Mouse (Mus musculus) skeletal muscle tissue, adult 2 months (tissue): Measurements from ENCODE around the gene Tcta.
"Not testable (repeated sequence)": the region's sequence is repeated elsewhere in the genome, so short reads cannot be mapped to it uniquely, and the experiment has no call there.

ENCODE experiments used
- DNase-seq: peaks from one replicate; pipeline ENCODE4 v3.0.0-alpha.2; 2012; ENCODE audit warnings: low read depth, low spot score

Gene Tcta

GRCm38 (mm10) chr9:108317572-108317971, 11.6 kb upstream of the Tcta start:
- no peak for DNase-seq

GRCm38 (mm10) chr9:108308141-108308540, 2.2 kb upstream of the Tcta start:
- no peak for DNase-seq

- DNase-seq = no peak
Measured at GRCm38 (mm10) chr9:108307021-108307807, 1.3 kb upstream of the Tcta start.

- DNase-seq = peak; percentile 64
Measured at GRCm38 (mm10) chr9:108306571-108306980, 616 bp upstream of the Tcta start.

- DNase-seq = no peak
Measured at GRCm38 (mm10) chr9:108305170-108305569, 790 bp downstream of the Tcta start.

GRCm38 (mm10) chr9:108304716-108305115, 1.2 kb downstream of the Tcta start:
- DNase-seq = no peak

GRCm38 (mm10) chr9:108301853-108302252, 4.1 kb downstream of the Tcta start:
- DNase-seq = no peak

GRCm38 (mm10) chr9:108296453-108297355, 9.3 kb downstream of the Tcta start, which contains the start of gene Amt:
Gene Amt, plus strand, starts transcription at chr9:108296853.
- DNase-seq = no peak

- DNase-seq = no peak
Measured at GRCm38 (mm10) chr9:108290773-108291172, 15.2 kb downstream of the Tcta start.

- peak; percentile 94 for DNase-seq
Measured at GRCm38 (mm10) chr9:108290016-108290750, 15.8 kb downstream of the Tcta start, which contains the start of gene Nicn1. Gene Nicn1, plus strand, starts transcription at chr9:108290429.

GRCm38 (mm10) chr9:108289347-108289746, 16.6 kb downstream of the Tcta start:
- no peak for DNase-seq

- not testable (repeated sequence) for DNase-seq
Measured at GRCm38 (mm10) chr9:108287526-108288238, 18.3 kb downstream of the Tcta start.

- DNase-seq = peak; percentile 70
Measured at GRCm38 (mm10) chr9:108284410-108284809, 21.6 kb downstream of the Tcta start.

GRCm38 (mm10) chr9:108280071-108280828, 25.7 kb downstream of the Tcta start:
- DNase-seq = peak; percentile 86

GRCm38 (mm10) chr9:108278697-108279450, 27.1 kb downstream of the Tcta start:
- DNase-seq = no peak

GRCm38 (mm10) chr9:108275331-108275659, 30.7 kb downstream of the Tcta start:
- DNase-seq = no peak

GRCm38 (mm10) chr9:108274476-108275330, 31.3 kb downstream of the Tcta start:
- peak; percentile 60 for DNase-seq

GRCm38 (mm10) chr9:108273485-108273884, 32.5 kb downstream of the Tcta start:
- DNase-seq = no peak

GRCm38 (mm10) chr9:108272691-108273090, 33.3 kb downstream of the Tcta start:
- no peak for DNase-seq
